Mouse (Mus musculus): ENCODE data around the gene Ifitm10.

- no peak for TF ChIP-seq CTCF (IDR thresholded peaks at IDR 0.05; ENCODE audit: low read depth, low read length)
- no peak for TF ChIP-seq POLR2A (IDR thresholded peaks at IDR 0.05; ENCODE audit: borderline replicate concordance, low read depth, low read length)
Observed at GRCm38 (mm10) chr7:142369820-142370219, 3.7 kb downstream of the Ifitm10 start.
